Comparison of ENCODE assay signal across 9 mouse cellular contexts in the genomic region with DNA sequence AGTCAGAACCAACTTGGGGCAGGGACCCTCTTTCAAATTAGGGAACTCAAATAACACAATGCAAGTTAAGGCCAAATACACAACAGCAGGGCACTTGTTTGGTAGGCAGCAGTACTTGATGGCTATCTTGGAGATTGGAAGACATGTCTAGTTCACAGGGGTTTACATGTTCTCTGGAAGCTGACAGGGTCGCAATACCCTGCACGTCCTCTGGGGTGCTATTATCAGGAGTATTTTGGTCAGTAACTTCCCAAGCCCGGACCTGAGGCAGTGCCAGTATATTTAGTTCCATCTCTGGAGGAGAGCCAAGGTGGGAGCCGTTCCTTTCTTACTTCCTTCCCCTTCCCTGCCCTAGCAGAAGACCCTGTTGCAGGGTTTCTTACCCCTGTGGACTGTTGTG.
A peak's percentile ranks its signal among the peaks of the same experiment; 100 is the strongest.
DNase-seq lines count a peak whose midpoint lies in the region; ATAC-seq and TF ChIP-seq lines count a peak whose summit lies in the region.
"Had no signal": no experiment of that assay in that cellular context is flagged by ENCODE, and none has a peak within 500 bp of the region (broad histone marks: within the 10 kb centered on the region; RNA-seq: fewer than 3 reads in every experiment).

No protein-coding gene starts in this region.

- H3K9me3 ChIP-seq in heart, embryonic 15.5 days (replicated peaks), result no peaks in the 10 kb centered on the region

- no peak overlapping the region for H3K9ac ChIP-seq in heart, embryonic 15.5 days

- H3K36me3 ChIP-seq in heart, embryonic 15.5 days, result peaks cover 85% of the 10 kb centered on the region

- no peak for DNase-seq in heart, adult 8-10 months (ENCODE audit: low spot score)
- DNase-seq in lung, postnatal 36 days, result peak; percentile 15
- no peak for DNase-seq in lung, adult 2 months
- peak; percentile 20 for DNase-seq in naive thymus-derived CD4-positive, alpha-beta T cell, adult 2 months (ENCODE audit: low read depth)
- no peak for DNase-seq in cerebellum, postnatal 4 days (ENCODE audit: low spot score in 2 of 2)
- DNase-seq in layer of hippocampus, postnatal 36 days, result no peak
- DNase-seq: gastrocnemius, postnatal 36 days had no signal

- H3K4me2 ChIP-seq in heart, embryonic 15.5 days, result no peak overlapping the region

- 38% methylated on average over 4 of the region's 4 CpGs for WGBS in heart, embryonic 15.5 days
- WGBS in lung, adult 2 months, result 40% methylated on average over 4 of the region's 4 CpGs
- WGBS in bone marrow, adult 2 months, result 31% methylated on average over 4 of the region's 4 CpGs

- no peak for ATAC-seq in heart, embryonic 15.5 days (replicated peaks; ENCODE audit: insufficient number of reproducible peaks, insufficient read depth, low FRiP score, low read depth)

- peak overlapping the region; percentile 3; the same call in 1 of the 2 replicates for H3K27ac ChIP-seq in heart, embryonic 15.5 days
- H3K27ac ChIP-seq in bone marrow, adult 2 months (ENCODE audit: control insufficient read depth, insufficient read depth, low read depth, low read length, poor library complexity), result peak overlapping the region; percentile 13; the same call in 1 of the 2 replicates

- no peak overlapping the region for H3K4me3 ChIP-seq in heart, embryonic 15.5 days
- H3K4me3 ChIP-seq in lung, adult 2 months (replicated peaks; ENCODE audit: extremely low read depth, low read depth, low read length), result no peak overlapping the region
- H3K4me3 ChIP-seq in bone marrow, adult 2 months (replicated peaks; ENCODE audit: control insufficient read depth, low read depth, low read length), result no peak overlapping the region

- no peak for TF ChIP-seq POLR2A in lung, adult 2 months (IDR thresholded peaks at IDR 0.05; ENCODE audit: borderline replicate concordance, extremely low read depth, low read depth, low read length)
- TF ChIP-seq POLR2A in bone marrow, adult 2 months (IDR thresholded peaks at IDR 0.05; ENCODE audit: borderline replicate concordance, control insufficient read depth, low read depth, low read length), result no peak

- no peak for TF ChIP-seq CTCF in lung, adult 2 months (IDR thresholded peaks at IDR 0.05; ENCODE audit: insufficient read depth, low read length)
- TF ChIP-seq CTCF in bone marrow, adult 2 months (IDR thresholded peaks at IDR 0.05; ENCODE audit: control insufficient read depth, insufficient read depth, low read length), result 0 out of 2 replicates have a peak, but pooled peaks have one; percentile 1

- H3K27me3 ChIP-seq in heart, embryonic 15.5 days, result no peaks in the 10 kb centered on the region

- peaks cover 27% of the 10 kb centered on the region for H3K4me1 ChIP-seq in heart, embryonic 15.5 days (replicated peaks)
- no peaks in the 10 kb centered on the region for H3K4me1 ChIP-seq in lung, adult 2 months (ENCODE audit: control insufficient read depth, insufficient read depth, low read length)
- peaks cover 5% of the 10 kb centered on the region; the same call in 1 of the 2 replicates for H3K4me1 ChIP-seq in bone marrow, adult 2 months (ENCODE audit: control insufficient read depth, insufficient read depth, low read length)

Comparison
In these comparisons a context has a peak if more than half of its experiments do, and no peak if none do; other contexts are left out.
1. DNase-seq: peak in lung, postnatal 36 days (single experiment) and naive thymus-derived CD4-positive, alpha-beta T cell, adult 2 months (single experiment); none in heart, adult 8-10 months (single experiment), lung, adult 2 months (single experiment), cerebellum, postnatal 4 days (0 of 2) and layer of hippocampus, postnatal 36 days (0 of 2).